Mouse (Mus musculus) hindbrain, postnatal 0 days (tissue): Measurements from ENCODE around the gene Dab1. TPM values are rescaled to one million over a fixed set of nuclear protein-coding genes. Genes with fewer than 3 reads are reported as not detected.

ENCODE experiments used
- ATAC-seq: fragments of 200-750 bp; cut with Nextera tagmentation; 2 replicates; pipeline ENCODE4 v1.8.0; 2017; ENCODE audit warnings: mild to moderate bottlenecking, moderate TSS enrichment, moderate library complexity
- DNase-seq: peaks from one replicate; pipeline ENCODE4 v3.0.0-alpha.2; 2015; ENCODE audit warnings: low spot score
- H3K27ac ChIP-seq: fragments of 300-500 bp; sonication (generic); 2 replicates; pipeline ENCODE4 v1.5.1; 2014; ENCODE audit warnings: mild to moderate bottlenecking
- H3K27me3 ChIP-seq: fragments of 300-500 bp; sonication (generic); 2 replicates; pipeline ENCODE4 v1.6.1; 2014; ENCODE audit warnings: low read length, mixed read lengths; ENCODE audit not compliant: insufficient read depth
- H3K36me3 ChIP-seq: fragments of 300-500 bp; sonication (generic); 2 replicates; pipeline ENCODE4 v1.6.1; 2014; ENCODE audit warnings: low read length, mixed read lengths; ENCODE audit not compliant: insufficient read depth
- H3K4me1 ChIP-seq: fragments of 300-500 bp; sonication (generic); 2 replicates; pipeline ENCODE4 v1.6.1; 2014; ENCODE audit warnings: antibody characterized with exemption, low read length, mixed read lengths; ENCODE audit not compliant: insufficient read depth
- H3K4me2 ChIP-seq: fragments of 300-500 bp; sonication (generic); 2 replicates; pipeline ENCODE4 v1.6.1; 2014; ENCODE audit warnings: low read depth, mild to moderate bottlenecking, low read length, moderate library complexity, mixed read lengths
- H3K4me3 ChIP-seq: fragments of 300-500 bp; sonication (generic); 2 replicates; pipeline ENCODE4 v1.5.1; 2014; ENCODE audit warnings: low read length
- H3K9ac ChIP-seq: fragments of 300-500 bp; sonication (generic); replicated peaks from 2 replicates; pipeline ENCODE4 v1.6.1; 2014; ENCODE audit warnings: mild to moderate bottlenecking, low read length, moderate library complexity, mixed read lengths
- H3K9me3 ChIP-seq: fragments of 300-500 bp; sonication (generic); 2 replicates; pipeline ENCODE4 v1.6.1; 2016; ENCODE audit warnings: low read length, mixed read lengths
- CTCF ChIP-seq: IDR thresholded peaks from 2 replicates; pipeline ENCODE4 v1.5.1; 2016; ENCODE audit warnings: antibody characterized with exemption, control low read depth, low read depth
- WGBS: fragments of 180-500 bp; shearing (Covaris S2); extraction: QIAGEN DNeasy Blood & Tissue Kit; methylation state at CpG from one replicate; pipeline ENCODE4 v1.1.7; 2014; 5-methylcytosine and 5-hydroxymethylcytosine counted together
- polyA plus RNA-seq: library from polyadenylated mRNA; unstranded; fragments of >200 nt; fragmentation: Nextera tagmentation; extraction: Ambion mirVana; gene quantifications from 2 replicates; pipeline ENCODE4 v1.2.1, GENCODE M21; 2015
- total RNA-seq: library from RNA; depleted of rRNA; stranded (reverse); fragments of >200 nt; gene quantifications from 2 replicates; pipeline ENCODE4 v1.2.3, GENCODE M21; 2014

The Dab1 gene
- total and polyA plus RNA-seq, 2 experiments from 2014 or later = 38.2 to 76.2 TPM

DNA sequence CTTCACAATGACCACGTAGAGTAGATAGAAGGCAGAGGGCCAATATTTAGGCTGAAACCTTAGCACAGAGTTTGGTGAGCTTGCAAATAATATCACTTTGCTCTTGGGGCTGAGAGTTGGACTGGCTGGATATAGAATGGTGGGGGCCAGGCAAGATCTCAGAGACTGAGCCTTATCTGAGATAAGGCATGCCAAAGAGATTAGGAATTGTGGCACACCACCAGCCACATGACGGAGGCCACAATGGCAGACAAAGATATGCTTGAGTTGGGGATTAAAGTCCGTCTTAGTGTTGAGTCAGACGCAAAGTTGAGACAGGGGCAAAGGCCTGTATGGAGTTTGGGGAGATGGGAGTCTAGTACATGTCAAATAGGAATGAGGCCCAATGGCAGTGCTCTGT, 1173.0 kb downstream of the Dab1 start:
- no peaks in the 10 kb centered on the region for H3K9me3 ChIP-seq
- no peaks in the 10 kb centered on the region for H3K27me3 ChIP-seq
- no peak overlapping the region for H3K9ac ChIP-seq
- ATAC-seq = no peak
- H3K27ac ChIP-seq = no peak overlapping the region
- no peak for TF ChIP-seq CTCF
- no peak for DNase-seq
- H3K4me1 ChIP-seq = no peaks in the 10 kb centered on the region
- no peak overlapping the region for H3K4me2 ChIP-seq
- no peaks in the 10 kb centered on the region for H3K36me3 ChIP-seq
- H3K4me3 ChIP-seq = no peak overlapping the region
- WGBS = 94% methylated on average over 4 of the region's 4 CpGs
